Mouse (Mus musculus): ENCODE data around the gene Itgav.

Gene Itgav

GRCm38 (mm10) chr2:83748581-83749118 is 24.5 kb downstream of the Itgav start:
- no peak for DNase-seq (ENCODE audit: low spot score)

- DNase-seq (ENCODE audit: low spot score) = no peak
These were observed 28.8 kb downstream of the Itgav start for GRCm38 (mm10) chr2:83753008-83753407.

- DNase-seq (ENCODE audit: low spot score) = no peak
These were observed 30.2 kb downstream of the Itgav start for GRCm38 (mm10) chr2:83754306-83754837.

DNA sequence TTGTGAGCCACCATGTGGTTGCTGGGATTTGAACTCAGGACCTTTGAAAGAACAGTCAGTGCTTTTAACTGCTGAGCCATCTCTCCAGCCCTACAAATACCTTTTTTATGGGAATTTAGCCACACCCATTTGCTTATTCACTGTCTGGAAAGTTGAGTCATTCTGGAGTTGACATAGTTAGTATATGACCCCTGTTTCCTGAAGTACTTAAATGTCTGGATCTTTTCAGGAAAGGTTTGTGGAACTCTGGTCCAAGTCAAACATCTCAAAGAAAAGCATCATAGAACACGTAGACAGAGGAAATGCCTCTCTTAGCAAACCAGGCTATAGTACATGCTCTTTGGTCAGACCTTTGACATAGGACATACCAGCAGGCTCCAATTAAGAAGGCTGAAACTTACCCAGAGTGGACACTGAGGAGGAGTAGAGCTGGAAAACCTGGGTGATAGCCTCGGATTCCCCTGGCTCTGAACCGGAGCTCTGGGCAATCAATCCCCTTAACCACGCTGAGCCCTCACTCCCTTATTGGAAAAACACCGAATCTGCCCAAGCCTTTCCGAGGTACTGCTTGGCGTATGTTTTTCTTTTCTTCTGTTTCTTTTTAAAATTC is 34.5 kb downstream of the Itgav start:
- DNase-seq (ENCODE audit: low spot score) = no peak

- DNase-seq (ENCODE audit: low spot score) = no peak
These were observed 35.0 kb downstream of the Itgav start for GRCm38 (mm10) chr2:83759216-83759648.

DNA sequence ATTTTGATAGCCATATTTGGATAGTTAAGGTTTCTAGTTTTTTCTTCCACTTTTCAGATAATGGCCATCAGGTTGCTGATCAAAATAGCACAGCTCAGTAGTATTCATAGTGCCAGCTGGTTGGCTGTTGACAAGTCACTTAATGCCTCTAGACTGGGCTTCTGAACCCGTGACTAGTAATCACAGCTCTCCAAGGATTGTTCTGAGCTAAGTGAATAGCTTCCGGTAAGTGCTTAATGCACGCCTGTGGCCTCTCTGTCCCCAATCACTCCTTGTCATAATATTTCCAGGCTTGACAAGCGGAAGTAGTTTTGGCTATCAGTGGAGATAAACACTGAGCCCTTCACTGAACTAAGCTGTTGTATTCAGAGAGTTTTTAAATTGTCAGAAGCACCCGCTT is 35.5 kb downstream of the Itgav start:
- no peak for DNase-seq (ENCODE audit: low spot score)

GRCm38 (mm10) chr2:83760112-83760511 is 35.9 kb downstream of the Itgav start:
- no peak for DNase-seq (ENCODE audit: low spot score)

DNA sequence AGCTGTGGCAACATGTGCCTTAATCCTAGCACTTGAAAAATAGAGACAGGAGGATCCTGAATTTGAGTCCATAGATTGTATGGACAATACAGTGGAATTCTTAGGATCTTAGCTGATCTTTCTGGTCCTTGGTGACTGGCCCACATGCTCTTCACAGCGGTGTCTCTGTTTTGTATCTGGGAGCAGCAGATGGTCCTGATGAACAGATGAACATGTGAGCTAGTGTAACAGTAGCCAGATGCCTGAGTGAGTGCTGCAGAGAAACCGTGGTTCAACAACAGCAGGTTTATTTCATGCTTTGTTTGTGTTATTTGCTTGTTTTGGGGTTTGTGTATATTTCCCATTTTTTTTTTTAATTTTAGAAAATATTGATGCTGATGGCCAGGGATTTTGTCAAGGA is 37.3 kb downstream of the Itgav start:
- DNase-seq (ENCODE audit: low spot score) = no peak

DNA sequence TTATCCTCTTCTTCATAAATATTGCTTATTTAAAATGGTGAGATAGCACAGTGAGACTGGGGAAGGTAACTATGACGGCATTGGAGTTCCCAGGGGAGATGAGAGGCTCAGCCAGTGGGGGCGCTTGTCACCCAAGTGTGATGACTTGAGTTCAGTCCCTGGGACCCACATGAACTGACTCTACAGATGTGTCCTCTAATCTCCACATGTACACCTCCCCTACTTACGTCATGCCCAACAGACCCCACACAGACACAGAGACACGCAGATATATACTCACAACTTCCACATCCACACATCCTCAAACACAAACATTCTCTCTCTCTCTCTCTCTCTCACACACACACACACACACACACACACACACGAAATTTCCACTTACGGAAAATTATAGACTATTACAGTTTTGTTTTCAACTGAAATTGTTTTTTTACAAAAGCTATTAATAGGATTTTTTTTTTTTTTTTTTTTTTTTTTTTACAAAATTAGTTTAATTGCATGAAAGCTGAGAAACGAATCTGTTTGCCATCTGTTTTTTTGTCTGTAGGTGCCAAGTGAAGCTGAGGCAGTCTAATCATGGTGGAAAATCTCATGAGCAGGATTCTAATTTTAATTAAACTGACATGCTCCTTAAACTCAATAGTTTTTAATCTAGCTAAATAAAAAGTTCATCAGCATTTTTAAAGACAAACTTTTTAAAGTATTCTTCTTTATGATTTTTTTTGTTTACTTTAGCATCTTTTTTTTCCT is 38.1 kb downstream of the Itgav start:
- DNase-seq (ENCODE audit: low spot score) = no peak

- DNase-seq (ENCODE audit: low spot score) = no peak
These were observed 41.9 kb downstream of the Itgav start for GRCm38 (mm10) chr2:83766058-83766457.

DNA sequence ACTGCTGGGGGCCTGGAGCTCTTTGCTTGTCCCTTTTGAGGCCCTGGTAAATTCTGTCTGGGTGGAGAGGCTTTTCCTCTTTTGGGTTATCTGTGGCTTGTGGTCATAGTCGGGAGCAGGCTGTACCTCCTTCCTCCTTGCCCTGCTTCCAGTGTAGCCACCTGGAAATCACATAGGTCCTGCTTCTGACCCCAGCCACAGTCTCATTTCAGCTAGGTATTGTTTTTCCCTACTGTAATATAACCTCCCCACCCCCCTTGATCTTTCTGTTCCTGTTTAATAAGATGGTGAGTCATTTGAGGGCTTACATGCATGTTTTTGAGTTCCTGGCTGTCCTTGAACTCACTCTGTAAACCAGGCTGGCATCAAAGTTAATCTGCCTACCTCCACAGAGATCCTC is 42.7 kb downstream of the Itgav start:
- DNase-seq (ENCODE audit: low spot score) = no peak

DNA sequence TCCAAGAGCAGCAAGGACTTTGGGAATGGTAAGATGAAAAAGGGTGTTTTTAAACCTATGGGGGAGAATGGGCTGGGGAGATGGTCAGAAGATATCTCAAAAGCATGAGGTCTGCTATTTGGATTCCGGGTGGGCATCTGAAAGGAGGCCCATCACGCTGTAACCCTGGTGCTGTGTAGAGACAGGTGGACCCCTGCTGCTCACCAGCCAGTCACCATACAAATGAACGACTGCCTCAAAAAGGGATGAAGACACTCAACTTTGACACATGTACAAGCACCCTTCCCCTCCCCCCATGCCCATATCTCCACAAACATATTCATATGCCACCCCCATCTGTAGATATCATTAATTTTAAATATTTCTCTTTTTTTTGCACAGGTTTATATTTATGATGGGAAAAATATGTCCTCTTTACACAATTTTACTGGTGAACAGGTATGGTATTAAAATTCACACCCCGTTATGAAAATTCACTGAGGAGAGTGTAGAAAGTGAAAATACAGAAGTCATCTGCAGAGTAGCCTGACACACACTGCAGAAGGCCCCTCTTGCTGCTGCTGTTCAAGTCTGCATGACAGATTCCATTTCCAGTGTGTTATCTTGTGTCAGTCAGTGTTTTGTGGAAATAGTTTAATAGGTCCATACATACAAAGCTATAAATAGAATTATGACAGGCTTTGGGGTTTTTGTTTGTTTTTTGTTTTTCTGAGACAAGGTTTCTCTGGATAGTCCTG is 44.3 kb downstream of the Itgav start:
- no peak for DNase-seq (ENCODE audit: low spot score)

GRCm38 (mm10) chr2:83771155-83771812 is 47.1 kb downstream of the Itgav start:
- DNase-seq (ENCODE audit: low spot score) = peak; percentile 56

GRCm38 (mm10) chr2:83791330-83792073 is 67.3 kb downstream of the Itgav start:
- DNase-seq (ENCODE audit: low spot score) = no peak

DNA sequence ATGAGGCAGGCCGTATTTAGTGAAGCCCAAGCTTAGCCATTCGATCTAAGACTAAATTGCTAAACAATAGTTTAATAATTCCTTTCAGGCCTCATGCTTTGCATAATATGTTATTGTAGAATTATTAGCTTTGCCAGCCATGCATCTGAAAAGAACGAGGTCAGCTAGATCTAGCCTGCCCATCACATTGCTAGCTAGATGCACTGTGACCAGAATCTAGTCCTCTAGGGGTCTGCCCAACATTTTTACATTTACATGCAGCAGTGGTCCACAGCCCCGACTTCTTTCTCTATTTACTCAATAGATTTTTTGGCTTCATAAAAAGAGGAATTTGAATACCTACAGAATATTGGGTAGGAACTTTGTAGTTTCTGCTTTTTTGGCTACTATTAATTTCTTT is 67.9 kb downstream of the Itgav start:
- DNase-seq (ENCODE audit: low spot score) = no peak

DNA sequence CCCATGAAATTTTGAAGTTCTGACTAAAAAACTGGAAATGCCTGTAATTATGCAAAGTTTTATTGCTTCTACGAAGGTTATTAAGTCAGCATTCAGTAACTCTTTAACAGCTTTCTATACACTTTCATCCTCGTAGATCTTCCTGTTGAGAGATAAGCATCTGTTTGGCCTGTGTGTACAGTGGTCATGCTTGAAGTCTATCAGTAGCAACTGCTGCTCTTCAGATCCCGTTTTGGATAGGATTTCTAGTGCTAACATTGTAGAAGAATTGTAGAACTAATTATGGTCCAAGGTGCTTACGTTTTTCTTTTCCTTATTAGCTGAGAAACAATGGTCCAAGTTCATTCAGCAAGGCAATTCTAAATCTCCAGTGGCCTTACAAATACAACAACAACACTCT is 71.6 kb downstream of the Itgav start:
- no peak for DNase-seq (ENCODE audit: low spot score)

DNA sequence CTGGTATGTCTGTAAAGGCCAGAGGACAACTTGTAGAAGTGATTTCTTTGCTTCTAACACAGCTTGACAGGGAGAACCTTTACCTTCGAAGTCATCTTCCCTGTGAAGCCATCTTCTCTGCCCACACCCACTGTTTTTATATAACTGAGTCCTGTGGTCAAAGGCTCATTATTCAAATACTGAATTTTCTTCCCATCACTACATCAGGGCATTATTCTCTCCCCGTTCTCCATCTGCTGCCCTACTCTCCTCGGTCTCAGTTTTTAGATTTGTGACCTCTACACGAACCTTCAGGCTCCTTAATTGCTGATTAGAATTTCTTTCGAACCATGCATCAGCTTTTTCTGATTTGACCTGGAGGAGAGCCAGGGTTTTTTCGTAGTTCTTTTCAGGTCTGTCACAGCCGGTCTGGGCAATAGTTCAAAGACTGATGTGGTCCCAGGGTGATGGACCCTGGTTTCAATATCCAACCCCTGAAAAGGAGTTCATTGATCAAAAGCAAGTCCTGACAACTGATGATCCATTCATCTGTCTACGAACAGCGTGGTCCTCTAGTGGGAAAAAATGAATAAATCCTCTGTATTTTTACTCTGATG is 73.8 kb downstream of the Itgav start:
- no peak for DNase-seq (ENCODE audit: low spot score)

- peak; percentile 53 for DNase-seq (ENCODE audit: low spot score)
These were observed 88.5 kb downstream of the Itgav start, which contains the start of gene Fam171b for GRCm38 (mm10) chr2:83812483-83813272. TSS of gene Fam171b (plus strand) at chr2:83812636.

DNA sequence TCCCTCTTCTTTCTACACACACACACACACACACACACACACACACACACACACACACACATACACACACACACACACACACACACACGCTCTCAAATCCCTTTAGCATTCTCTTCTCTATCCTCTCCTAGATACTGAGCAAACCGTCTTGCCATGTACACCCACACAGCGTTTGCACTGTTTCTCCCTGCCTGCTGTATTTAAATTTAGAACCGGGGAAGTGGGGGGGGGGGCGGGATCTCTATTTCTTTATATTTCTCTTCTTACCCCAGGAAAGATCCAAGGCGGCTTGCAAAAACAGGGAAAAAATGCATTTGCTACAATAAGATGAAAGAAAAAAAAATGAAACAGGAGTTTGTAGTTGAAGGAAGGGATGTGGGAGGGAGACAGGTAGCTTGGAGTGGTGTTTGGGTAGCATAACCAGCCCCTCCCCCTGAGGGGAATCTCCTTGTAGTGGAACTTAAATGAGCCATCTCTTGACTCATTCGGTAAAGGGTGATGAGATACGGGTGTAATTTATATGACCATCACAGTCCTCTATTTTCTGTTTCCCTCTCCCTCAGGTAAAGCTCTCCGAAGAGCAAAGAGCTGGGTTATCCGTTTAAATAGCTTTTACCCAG is 89.2 kb downstream of the Itgav start:
- no peak for DNase-seq (ENCODE audit: low spot score)

DNA sequence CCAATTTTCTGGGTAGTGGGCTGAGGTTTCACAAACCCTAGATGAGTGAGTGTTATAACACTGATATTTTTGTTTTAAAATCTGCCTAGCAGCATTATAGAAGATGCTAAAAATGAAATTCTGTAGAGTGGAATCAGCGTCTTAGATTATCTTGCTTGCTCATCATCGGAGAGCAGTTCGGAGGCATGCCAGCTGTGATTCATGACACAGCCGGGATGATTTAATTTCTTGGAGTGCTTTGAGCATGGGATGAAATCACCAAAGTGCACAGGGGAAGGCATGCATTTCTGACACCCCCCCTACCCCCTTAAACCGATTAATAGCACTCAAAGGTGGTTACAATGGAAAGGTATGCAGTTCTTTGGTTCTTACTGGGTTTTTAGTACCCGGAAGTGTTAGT is 89.8 kb downstream of the Itgav start:
- no peak for DNase-seq (ENCODE audit: low spot score)

All from T-cell, adult 2 months (primary cell).